1 mouse cellular context compared by ENCODE assay signal in genomic region chr11:83754227-83754626, GRCm38 (mm10).
TF ChIP-seq lines count a peak whose summit lies in the region.

No protein-coding gene starts in this region.

TF ChIP-seq in MEL, 35 proteins besides CTCF, POLR2A, EP300 and RAD21 (continued from another document):
- TF ChIP-seq SIN3A (IDR thresholded peaks at IDR 0.05; ENCODE audit: low read length) (no peak), JUND (IDR thresholded peaks at IDR 0.05; ENCODE audit: low read depth, low read length) (no peak), GATA1 (IDR thresholded peaks at IDR 0.05; ENCODE audit: low read depth, low read length) (no peak), MYC (IDR thresholded peaks at IDR 0.05; ENCODE audit: low read depth, low read length) (no peak), USF1 (IDR thresholded peaks at IDR 0.05; ENCODE audit: low read depth, low read length) (no peak), CHD1 (IDR thresholded peaks at IDR 0.05; ENCODE audit: low read depth, low read length) (no peak), HCFC1 (IDR thresholded peaks at IDR 0.05; ENCODE audit: low read depth, low read length) (no peak), ZMIZ1 (IDR thresholded peaks at IDR 0.05; ENCODE audit: low read depth, low read length) (no peak), ELF1 (IDR thresholded peaks at IDR 0.05; ENCODE audit: low read depth, low read length) (no peak), E2F4 (IDR thresholded peaks at IDR 0.05; ENCODE audit: borderline replicate concordance, low read depth, low read length) (no peak), TBP (IDR thresholded peaks at IDR 0.05; ENCODE audit: low read depth, low read length) (no peak)
